Mouse (Mus musculus) frontal cortex, postnatal 14 days (tissue): ENCODE results near the gene Rap2b.

Source experiments
- DNase-seq, 2 experiments: peaks; one replicate each; pipeline ENCODE4 v3.0.0; 2022; ENCODE audit warnings: low spot score in 2 of 2

The Rap2b gene

GRCm38 (mm10) chr3:61361338-61361737 is at the start of gene Rap2b:
Gene Rap2b (plus strand): TSS chr3:61361638.
- DNase-seq, result no peak

GRCm38 (mm10) chr3:61315002-61315401 is 46.4 kb upstream of the Rap2b start:
- no peak for DNase-seq

GRCm38 (mm10) chr3:61320031-61320430 is 41.4 kb upstream of the Rap2b start:
- peak; percentile 27 to 42 for DNase-seq

- DNase-seq, result no peak
Measured at GRCm38 (mm10) chr3:61321632-61322031, 39.8 kb upstream of the Rap2b start.

GRCm38 (mm10) chr3:61336205-61336604 is 25.2 kb upstream of the Rap2b start:
- no peak for DNase-seq

GRCm38 (mm10) chr3:61337230-61337629 is 24.2 kb upstream of the Rap2b start:
- DNase-seq, result no peak

GRCm38 (mm10) chr3:61340321-61340720 is 21.1 kb upstream of the Rap2b start:
- no peak for DNase-seq

GRCm38 (mm10) chr3:61344031-61344430 is 17.4 kb upstream of the Rap2b start:
- DNase-seq, result no peak

- DNase-seq, result no peak
Measured at GRCm38 (mm10) chr3:61345636-61346035, 15.8 kb upstream of the Rap2b start.

- DNase-seq, result no peak
Measured at GRCm38 (mm10) chr3:61348036-61348614, 13.3 kb upstream of the Rap2b start.

GRCm38 (mm10) chr3:61349433-61349832 is 12.0 kb upstream of the Rap2b start:
- DNase-seq, result no peak

GRCm38 (mm10) chr3:61355464-61355863 is 6.0 kb upstream of the Rap2b start:
- DNase-seq, result no peak

- no peak for DNase-seq
Measured at GRCm38 (mm10) chr3:61358107-61358506, 3.3 kb upstream of the Rap2b start.

- DNase-seq, result peak in 1 of 2 experiments; percentile 20
Measured at GRCm38 (mm10) chr3:61358756-61359293, 2.6 kb upstream of the Rap2b start.

GRCm38 (mm10) chr3:61362821-61363160 is 1.4 kb downstream of the Rap2b start:
- DNase-seq, result no peak

- DNase-seq, result peak; percentile 90 to 97
Measured at GRCm38 (mm10) chr3:61363161-61363988, 1.9 kb downstream of the Rap2b start.

GRCm38 (mm10) chr3:61363989-61364660 is 2.7 kb downstream of the Rap2b start:
- peak; percentile 86 to 93 for DNase-seq

- no peak for DNase-seq
Measured at GRCm38 (mm10) chr3:61364661-61364977, 3.2 kb downstream of the Rap2b start.

GRCm38 (mm10) chr3:61364978-61365778 is 3.7 kb downstream of the Rap2b start:
- peak; percentile 36 to 42 for DNase-seq

- DNase-seq, result no peak
Measured at GRCm38 (mm10) chr3:61365779-61366373, 4.4 kb downstream of the Rap2b start, which contains the start of gene B430305J03Rik. Gene B430305J03Rik (minus strand): TSS chr3:61365951.

GRCm38 (mm10) chr3:61368446-61368845 is 7.0 kb downstream of the Rap2b start:
- no peak for DNase-seq
